Mouse (Mus musculus): ENCODE data around the gene Mettl8.

DNA sequence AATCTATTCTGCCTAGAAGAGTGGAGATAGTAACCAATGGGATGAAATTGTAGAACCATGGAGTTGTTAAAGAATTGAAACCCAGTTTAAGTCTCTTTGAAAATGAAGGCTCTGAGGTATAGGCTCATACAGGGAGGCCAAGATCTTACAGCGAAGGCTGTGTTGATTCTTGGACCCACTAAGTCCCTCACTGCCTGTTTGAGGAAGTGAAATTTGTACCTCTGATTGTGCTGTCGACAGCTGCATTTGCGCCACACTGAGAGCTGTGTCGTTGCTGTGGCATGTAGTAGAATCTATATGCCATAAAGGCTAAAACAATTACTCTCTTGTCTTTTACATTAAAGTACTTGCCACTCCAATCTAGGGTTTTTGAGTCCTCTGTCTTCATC is 47.9 kb upstream of the Mettl8 start:
- TF ChIP-seq USF1 (IDR thresholded peaks at IDR 0.05; ENCODE audit: low read depth, low read length), result no peak
- TF ChIP-seq TAL1 (IDR thresholded peaks at IDR 0.05; ENCODE audit: low read length), result no peak
- TF ChIP-seq CTCF (IDR thresholded peaks at IDR 0.05 in 2 of 3, conservative IDR thresholded peaks at IDR 0.05 in 1 of 3; ENCODE audit: control insufficient read depth in 1 of 3, insufficient read depth in 1 of 3, low read depth in 2 of 3, low read length in 3 of 3, poor library complexity in 1 of 3, severe bottlenecking in 1 of 3), result no peak
- no peak for TF ChIP-seq MAZ (IDR thresholded peaks at IDR 0.05; ENCODE audit: low read depth, low read length)
- TF ChIP-seq E2F4 (IDR thresholded peaks at IDR 0.05; ENCODE audit: borderline replicate concordance, low read depth, low read length), result no peak
- no peak for TF ChIP-seq POLR2A (IDR thresholded peaks at IDR 0.05; ENCODE audit: control insufficient read depth in 1 of 2, insufficient read depth in 1 of 2, low read depth in 1 of 2, low read length in 2 of 2, poor library complexity in 1 of 2)
- TF ChIP-seq JUND (IDR thresholded peaks at IDR 0.05; ENCODE audit: low read depth, low read length), result no peak
- TF ChIP-seq ZKSCAN1 (IDR thresholded peaks at IDR 0.05; ENCODE audit: low read depth, low read length), result peak; percentile 83
- TF ChIP-seq POLR2AphosphoS2 (IDR thresholded peaks at IDR 0.05; ENCODE audit: low read length), result 0 out of 2 replicates have a peak, but pooled peaks have one; percentile 7
- TF ChIP-seq BHLHE40 (IDR thresholded peaks at IDR 0.05; ENCODE audit: borderline replicate concordance, low read depth, low read length), result no peak
- no peak; the same call in 1 of the 2 replicates for TF ChIP-seq MAFK (IDR thresholded peaks at IDR 0.05; ENCODE audit: borderline replicate concordance, low read depth, low read length)
